Mouse (Mus musculus) activated CD4-positive, CD25-positive, alpha-beta regulatory T cell, adult 9 weeks (primary cell): Measurements from ENCODE around the gene Taf13. TPM values are rescaled to one million over a fixed set of nuclear protein-coding genes. Genes with fewer than 3 reads are reported as not detected.

Experiments used
- polyA plus RNA-seq: library from polyadenylated mRNA; unstranded; fragments of 100-300 nt; shearing (Covaris generic); gene quantifications from one replicate; pipeline ENCODE4 v1.2.1, GENCODE M21; 2017

Gene Taf13
- polyA plus RNA-seq: 30.2 TPM

GRCm38 (mm10) chr3:108571443-108572294, at the start of gene Taf13:
TSS of gene Taf13 (plus strand) at chr3:108571698.

GRCm38 (mm10) chr3:108533951-108534350, 37.5 kb upstream of the Taf13 start, which contains the start of gene 1700013F07Rik:
TSS of gene 1700013F07Rik (plus strand) at chr3:108534150.

GRCm38 (mm10) chr3:108536517-108537260, 34.8 kb upstream of the Taf13 start, which contains the start of gene 5330417C22Rik:
TSS of gene 5330417C22Rik (minus strand) at chr3:108536536.

GRCm38 (mm10) chr3:108562133-108562730, 9.3 kb upstream of the Taf13 start, which contains the start of gene Tmem167b:
TSS of gene Tmem167b (minus strand) at chr3:108562466.

GRCm38 (mm10) chr3:108590786-108591529, 19.5 kb downstream of the Taf13 start, which contains the start of gene Wdr47:
TSS of gene Wdr47 (plus strand) at chr3:108591279.

Other genes with a start within 250 kb of the Taf13 start
- not detected for gene Mybphl, start 206.8 kb upstream of the Taf13 start, polyA plus RNA-seq
- gene Psrc1, start 187.9 kb upstream of the Taf13 start, polyA plus RNA-seq: 2.9 TPM
- 0.40 TPM for gene Celsr2, start 156.1 kb upstream of the Taf13 start, polyA plus RNA-seq
- gene Sars, start 126.5 kb upstream of the Taf13 start, polyA plus RNA-seq: 172 TPM
- 0.37 TPM for gene 1700013F07Rik, start 37.5 kb upstream of the Taf13 start, polyA plus RNA-seq
- 0.97 TPM for gene 5330417C22Rik, start 35.2 kb upstream of the Taf13 start, polyA plus RNA-seq
- gene Tmem167b, start 9.2 kb upstream of the Taf13 start, polyA plus RNA-seq: 34.3 TPM
- 14.4 TPM for gene Wdr47, start 19.6 kb downstream of the Taf13 start, polyA plus RNA-seq
- gene Clcc1, start 82.2 kb downstream of the Taf13 start, polyA plus RNA-seq: 71.2 TPM
- gene Gpsm2, start 150.6 kb downstream of the Taf13 start, polyA plus RNA-seq: 3.7 TPM
- gene Aknad1, start 168.0 kb downstream of the Taf13 start, polyA plus RNA-seq: not detected